Mouse (Mus musculus): ENCODE measurements at regions not wholly inside any gene's neighbourhood (a gene's known extent, or its start where the extent isn't known, plus 50 kb on each side); places are given as distances from the start of the nearest gene placed in this dataset.

DNA sequence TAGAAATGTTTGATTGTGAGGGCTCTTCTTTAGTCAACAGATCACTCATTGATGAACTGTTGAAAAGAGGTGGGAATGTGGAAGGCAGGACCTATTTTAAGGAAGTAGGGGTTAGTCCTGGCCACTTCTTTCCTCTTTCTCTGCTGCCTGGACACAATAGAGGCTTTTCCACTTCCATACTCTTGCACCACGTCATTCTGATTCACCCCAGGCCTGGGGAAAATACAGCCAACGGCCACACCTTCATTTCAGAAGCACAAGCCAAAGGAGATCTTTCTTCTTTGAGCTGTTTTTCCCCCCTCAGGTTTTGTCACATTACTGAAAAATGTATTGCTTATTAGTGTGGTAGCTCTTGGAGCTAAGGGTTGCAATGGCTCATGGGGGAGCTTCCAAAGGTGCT, 237.9 kb upstream of the Dcn start:
- DNase-seq (ENCODE audit: extremely low spot score, low spot score): no peak

DNA sequence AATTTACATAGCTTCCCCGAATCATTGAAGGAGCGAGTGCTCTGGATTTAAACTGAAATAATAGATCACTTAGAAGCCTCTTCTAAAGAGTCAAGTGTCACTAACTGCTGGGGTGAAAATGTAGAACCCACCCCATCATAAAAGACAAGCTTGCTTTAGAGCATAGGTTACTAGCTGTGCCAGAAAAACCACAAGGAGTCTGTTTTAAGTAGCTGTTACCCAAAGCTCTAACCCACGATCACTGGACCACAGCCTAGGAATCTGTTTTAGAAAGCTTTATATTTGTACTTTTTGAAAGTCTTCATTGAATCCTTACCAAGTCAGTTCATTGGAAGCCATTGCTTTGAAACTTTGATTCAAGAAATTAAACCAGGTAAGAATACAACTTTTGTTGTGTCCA, 233.7 kb upstream of the Dcn start:
- no peak for DNase-seq (ENCODE audit: extremely low spot score, low spot score)

DNA sequence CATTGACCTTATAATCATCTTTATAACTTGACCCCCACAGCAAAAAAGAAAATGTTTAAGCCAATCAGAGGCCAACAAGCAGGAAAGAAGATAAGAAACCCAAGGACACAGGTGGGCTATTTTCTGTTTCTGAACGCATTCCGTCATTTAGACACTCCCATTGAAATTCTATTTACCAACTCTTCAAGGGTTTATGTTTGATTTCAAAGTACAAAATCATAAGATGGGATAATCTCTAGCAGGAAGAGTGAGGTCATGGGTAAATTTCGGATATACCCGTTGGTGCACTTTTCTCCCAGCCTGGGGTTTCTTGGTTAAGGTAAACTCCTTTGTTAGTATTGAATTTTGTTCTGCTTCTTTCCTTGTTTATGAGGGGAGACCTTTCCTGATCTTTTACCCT, 230.9 kb upstream of the Dcn start:
- no peak for DNase-seq (ENCODE audit: extremely low spot score, low spot score)

DNA sequence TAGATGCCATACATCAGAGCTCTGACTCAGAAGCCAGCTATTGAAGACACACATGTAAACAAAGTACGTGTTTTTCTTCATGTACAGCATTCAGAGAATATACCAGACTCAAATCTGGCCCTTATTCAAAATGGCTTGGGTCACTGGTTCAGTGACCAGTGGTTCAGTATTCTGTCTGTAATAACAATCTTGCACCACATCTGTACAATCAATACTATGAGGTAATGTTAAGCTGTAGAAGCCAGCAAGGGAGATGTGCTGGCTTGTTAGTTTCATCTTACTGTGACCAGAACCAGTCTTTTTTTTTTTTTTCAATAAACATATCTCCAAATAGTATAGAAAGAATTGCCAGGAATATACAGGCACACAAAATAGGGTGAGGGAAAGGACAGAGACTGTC, 229.6 kb upstream of the Dcn start:
- DNase-seq (ENCODE audit: extremely low spot score, low spot score): no peak

DNA sequence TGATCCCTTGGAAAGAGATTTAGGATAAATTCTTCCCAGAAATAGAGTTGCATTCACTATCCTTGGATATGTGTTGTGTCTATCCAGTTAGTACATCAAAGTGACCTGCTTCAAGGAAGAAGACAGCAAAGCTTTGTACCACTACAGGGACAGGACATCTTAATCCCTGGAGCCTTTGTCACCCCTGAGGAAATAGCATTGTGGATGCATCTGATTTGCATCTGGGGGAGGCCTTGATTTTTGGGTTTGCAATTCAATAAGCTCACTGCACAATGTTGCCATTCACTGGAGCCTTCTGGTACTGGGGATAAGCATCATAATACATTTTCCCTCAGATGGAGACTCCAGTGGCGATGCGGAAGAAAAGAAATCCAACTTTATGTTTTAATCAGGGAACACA, 229.2 kb upstream of the Dcn start:
- DNase-seq (ENCODE audit: extremely low spot score, low spot score): no peak

DNA sequence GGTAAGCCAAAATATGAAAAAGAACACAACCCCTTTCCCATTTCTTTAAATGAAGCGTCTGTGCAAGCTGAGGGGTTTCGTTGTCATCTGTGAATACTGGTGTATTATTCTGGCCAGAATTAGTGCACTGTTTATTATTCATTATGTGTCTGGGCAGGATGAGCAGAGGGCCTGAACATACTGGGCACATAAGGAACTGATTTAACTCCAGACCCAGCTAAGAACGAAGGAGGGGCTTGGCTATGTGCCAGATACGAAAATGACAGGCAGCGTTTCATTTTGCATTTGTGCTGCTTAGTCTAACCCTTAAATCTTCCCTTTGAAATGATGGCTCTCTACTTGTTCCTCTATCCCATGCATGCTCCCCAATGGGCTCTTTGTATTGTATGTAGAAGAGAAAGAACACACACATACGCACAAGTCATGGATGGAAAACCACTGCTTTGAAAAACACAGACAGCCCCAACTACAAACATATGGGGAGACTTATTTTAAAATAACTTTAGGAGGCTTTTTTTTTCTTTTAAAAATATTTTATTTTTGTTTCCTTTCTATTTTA, 213.4 kb upstream of the Dcn start:
- DNase-seq (ENCODE audit: extremely low spot score, low spot score): peak; percentile 44

DNA sequence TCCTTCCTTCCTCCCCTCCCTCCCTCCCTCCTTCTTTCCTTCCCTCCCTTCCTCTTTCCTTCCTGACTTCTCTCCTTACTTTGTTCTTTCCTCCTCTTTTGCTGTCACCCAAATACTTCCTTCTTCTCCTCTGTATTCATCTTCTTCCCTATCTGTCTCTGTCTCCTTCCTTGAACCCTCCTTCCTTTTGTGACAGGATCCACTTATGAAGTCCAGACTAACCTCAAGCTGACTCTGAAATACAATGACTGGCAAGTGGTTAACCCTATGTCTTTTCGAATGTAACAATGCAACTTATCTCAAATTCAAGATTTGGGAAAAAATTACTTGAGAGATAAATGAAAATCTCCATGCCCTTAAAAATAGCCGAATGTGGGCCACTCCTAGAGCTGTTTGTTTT, 197.0 kb upstream of the Dcn start:
- no peak for DNase-seq (ENCODE audit: extremely low spot score, low spot score)

DNA sequence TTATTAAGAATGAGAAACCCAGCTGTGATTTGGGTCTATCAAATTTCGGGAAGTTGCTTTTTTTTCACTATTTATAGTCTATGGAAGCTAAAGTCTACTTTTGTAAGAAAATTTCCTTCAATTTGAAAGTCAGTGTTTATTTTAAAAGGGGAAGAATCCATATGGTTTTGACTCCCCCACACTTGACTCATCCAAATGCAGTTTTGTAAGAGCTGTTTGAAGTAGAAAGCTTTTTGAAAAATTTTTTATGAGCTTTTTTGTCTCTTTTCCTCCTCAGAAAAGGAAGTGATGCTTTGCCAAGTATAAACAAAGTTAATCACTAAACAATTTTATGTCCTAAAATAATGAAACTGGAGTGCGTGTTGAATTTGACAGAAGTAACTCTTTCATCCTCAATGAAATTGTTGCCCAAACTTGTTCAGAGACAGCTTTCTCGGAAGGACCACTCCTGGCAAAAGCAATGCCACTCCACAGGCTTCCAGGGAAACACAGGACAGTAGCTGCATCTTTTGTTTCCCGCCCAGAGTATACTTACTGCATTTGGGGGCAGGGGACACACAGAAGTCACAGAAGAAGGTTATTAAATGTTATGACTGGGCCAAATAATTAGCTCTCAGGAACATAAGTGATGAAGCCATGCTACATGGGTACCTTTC, 196.4 kb upstream of the Dcn start:
- no peak for DNase-seq (ENCODE audit: extremely low spot score, low spot score)

DNA sequence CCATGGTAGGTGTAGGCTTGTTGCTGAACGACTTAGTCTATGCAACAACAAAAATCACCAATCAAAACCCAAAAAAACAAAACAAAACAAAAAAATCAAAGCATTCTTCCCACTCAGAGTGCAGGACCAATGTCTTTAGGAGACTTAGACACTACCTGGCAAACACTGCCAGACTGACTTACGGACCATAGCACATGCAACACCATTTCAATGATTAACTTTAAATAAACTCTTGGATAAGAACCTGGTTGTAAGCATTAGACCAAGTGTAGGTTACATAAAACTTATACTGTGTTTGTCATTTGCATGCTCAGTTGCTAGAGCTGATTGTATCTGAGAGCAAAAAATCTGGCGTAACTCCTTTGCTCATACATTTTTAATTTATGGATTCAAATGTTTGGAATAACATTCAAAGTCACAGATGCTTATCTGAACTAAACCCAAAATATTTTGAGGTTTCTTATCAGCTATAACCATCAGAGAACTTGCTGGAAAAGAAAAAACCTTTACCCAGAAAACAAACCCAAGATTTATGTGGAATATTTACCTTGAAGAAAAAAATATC, 174.5 kb upstream of the Dcn start:
- no peak for DNase-seq (ENCODE audit: extremely low spot score, low spot score)

DNA sequence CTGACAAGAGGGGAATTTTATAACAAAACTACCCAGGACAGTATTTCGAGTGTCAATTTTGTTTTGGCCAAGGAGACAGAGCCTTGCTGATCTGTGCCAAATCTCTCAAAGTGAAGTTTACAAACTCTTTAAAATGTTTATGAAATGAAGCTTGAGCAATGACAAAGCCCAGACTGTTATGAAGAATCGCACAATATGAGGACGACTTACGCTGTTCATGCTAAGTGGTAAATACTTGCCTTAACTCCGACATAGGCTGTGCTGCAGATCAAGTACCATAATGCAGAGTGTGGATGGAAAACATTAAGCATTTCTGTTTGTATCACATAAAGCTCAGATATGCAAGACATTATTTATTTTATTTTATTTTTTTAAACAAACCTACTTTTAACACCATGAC, 169.8 kb upstream of the Dcn start:
- DNase-seq (ENCODE audit: extremely low spot score, low spot score): no peak

DNA sequence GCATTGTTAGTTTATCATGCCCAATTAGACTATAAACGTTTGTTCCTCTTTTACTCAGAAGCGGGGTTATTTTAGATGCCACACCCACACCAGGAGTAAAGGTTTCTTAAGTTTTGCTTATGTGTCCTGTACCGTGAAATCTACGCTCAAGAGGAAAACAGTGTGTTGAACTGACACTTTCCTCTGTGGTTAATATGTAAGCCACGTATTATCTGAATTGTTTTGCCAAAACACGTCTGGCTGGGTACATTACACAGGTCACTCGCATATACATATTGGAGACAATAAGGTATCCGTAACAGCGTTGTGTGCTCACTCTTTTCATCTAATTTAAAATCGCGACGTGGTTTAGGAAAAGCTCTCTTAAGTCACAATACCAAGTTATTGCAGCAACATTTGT, 166.9 kb upstream of the Dcn start:
- no peak for DNase-seq (ENCODE audit: extremely low spot score, low spot score)

DNA sequence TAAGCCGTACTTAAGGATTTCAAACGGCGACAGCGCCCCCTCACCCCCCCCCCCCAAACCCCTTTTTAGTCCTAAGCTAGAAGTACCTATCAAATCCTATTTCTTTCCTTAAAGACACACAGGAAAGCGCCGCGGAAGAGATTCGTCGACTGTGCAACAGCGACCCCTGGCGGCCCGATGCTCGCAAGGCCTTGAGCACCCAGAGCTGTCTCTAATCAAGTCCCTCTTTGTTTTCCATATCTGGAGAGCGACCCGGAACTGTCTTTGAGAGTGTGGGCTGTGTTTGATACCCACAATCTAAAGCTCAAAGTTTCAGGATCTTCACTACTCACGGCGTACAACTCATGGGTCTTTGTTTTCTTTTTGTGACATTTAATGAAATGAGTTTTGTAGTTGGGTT, 166.4 kb upstream of the Dcn start:
- DNase-seq (ENCODE audit: extremely low spot score, low spot score): peak; percentile 97

DNA sequence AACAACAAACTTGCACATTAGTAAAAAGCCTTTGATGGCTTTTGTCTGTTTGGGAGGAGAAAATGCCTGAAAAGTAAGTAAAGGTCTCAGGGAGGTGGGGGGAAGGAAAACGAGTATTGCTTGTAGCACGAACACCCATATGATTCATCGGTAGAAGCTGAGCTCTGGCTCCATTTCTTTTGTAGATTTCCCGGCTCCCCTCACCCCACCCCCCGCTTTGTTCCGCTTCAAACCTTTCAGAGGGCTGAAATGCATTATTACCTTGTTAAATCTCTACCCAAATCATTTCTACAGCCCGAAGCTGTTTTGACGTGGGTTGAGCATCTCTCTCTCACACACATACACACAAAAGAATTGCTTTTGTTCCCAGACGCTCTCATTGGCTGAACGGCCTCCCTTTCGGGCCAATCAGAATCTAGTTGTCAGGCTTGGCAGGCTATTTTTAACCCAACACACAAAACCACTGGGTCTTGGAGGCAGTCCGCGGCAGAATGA, 166.0 kb upstream of the Dcn start:
- peak; percentile 81 for DNase-seq (ENCODE audit: extremely low spot score, low spot score)

DNA sequence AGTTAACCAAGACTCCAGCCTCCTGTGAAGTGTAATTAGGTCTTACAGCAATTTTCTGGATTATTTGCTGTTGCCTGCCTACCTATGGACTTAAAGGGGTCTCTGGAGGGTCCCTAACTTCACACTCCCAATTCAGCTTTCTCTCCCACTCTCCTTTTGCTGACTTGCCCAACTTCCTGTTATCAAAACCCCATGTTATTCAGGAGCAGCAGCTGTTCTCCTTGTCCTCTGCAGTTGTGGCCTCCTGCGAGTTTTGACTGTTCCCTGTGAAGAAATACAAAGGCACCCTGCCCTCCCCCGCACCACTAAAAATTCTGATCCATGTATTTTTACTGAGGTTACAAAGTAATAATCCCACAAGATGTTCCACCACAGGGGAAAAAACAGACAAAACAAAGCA, 146.8 kb upstream of the Dcn start:
- DNase-seq (ENCODE audit: extremely low spot score, low spot score): no peak

DNA sequence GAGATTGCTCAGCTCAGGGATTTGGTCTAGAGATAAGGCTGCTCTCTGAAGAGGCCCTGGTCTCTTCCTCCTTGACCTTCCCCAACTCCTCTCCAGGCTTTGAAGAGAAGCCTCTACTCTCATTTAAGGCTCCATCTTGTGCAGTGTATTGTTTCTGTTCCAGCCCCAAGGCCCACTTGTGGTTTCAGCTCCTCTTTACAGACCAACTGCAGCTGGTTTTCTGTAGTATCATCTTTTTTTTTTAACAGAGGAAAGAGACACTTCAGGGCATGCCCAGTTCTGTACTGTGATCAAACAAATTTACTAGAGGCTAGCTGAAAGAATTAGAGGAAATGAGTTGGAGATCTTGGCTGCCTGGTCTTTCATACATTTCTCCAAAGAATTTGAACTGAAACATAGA, 145.4 kb upstream of the Dcn start:
- DNase-seq (ENCODE audit: extremely low spot score, low spot score): no peak

DNA sequence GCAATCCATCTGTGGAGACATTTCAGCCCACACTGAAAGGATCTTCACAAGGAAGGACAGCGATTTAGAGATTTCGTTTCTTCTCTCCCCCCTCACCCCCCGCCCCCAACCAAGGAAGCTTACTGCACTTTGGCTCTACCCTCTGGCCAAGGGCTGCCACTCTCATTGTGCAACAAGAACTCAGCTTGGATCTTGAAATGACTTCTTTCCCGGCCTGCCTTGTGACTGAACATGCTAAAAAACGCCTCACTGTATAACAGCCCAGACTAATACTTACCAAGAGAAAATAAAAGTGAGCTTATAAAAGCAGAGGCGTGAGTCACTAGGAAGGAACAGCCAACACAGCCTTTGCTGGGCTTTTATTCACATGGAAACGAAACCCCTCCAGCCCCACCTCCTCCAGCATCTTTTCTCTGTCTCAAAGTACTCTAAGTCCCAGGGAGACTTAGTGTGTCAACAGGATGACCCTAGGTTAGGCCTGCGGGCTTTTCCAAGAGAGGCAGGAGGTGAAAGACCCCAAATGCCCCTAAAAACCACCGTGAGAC, 144.7 kb upstream of the Dcn start:
- DNase-seq (ENCODE audit: extremely low spot score, low spot score): no peak

DNA sequence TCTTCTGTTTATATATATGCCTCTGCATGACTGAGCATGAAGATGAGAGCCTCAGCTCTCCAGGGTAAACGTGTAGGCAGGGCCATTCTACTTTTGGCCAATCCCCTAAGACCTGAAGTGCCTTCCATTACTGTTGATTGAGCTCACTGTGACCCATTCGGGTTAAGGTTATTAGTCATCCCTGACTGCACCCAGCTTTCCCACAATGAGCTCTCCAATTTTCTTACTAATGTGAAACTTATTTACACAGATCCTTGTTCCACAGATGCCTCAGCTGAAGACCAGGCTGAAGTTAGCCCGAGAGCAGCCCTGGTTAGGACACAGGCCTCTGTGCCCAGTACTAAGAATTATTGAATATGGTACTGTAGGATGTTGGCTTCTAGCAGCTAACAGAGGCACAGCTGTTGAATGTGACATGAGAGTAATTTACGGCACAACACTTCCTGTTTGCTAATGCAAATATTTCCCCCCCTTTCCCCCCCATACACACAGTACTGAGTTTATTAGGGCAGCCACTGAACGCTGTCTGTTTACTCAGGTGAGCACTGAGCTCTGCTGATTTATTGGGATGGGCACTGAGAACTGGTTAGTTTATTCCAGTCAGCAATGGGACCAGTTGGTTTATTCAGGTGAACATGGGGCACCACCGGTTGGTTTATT, 141.2 kb upstream of the Dcn start:
- DNase-seq (ENCODE audit: extremely low spot score, low spot score): no peak

DNA sequence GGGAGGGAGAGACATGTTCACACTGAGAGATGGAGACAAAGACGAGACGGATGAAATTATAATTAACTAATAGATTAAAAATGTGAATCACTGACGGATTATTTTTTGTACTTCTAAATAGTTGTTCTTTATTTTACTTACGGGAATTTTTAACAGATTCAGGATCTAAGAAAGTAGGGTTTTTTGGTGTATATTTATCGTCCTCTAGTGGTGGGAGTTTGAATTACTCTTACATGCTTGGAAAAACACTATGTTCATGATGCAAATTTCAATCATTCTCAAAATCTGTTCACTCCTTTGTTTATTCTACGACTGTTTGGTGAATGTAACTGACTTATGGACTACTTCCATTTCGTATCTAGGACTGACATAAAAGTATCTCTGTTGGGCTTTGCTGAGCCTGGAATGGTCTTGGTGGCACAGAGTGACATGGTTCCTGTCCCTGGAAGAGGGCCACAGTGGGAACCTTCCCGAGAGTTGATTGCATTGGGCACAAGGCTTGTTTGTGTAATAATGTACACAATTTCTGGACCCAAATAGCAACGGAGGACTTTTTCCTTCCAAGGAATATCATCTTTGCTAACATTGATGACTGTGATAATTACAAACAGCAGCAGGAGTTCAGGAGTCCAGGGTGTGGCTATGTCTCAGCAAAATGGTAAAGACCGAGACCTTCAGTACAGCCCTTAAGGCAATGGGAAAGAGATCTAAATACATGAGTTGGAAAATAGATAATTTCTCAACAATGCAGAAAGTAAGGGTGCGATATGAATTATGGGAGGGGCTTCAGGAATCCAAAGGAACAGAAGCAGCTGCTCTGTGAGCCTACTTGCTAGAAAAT, 139.3 kb upstream of the Dcn start:
- no peak for DNase-seq (ENCODE audit: extremely low spot score, low spot score)

DNA sequence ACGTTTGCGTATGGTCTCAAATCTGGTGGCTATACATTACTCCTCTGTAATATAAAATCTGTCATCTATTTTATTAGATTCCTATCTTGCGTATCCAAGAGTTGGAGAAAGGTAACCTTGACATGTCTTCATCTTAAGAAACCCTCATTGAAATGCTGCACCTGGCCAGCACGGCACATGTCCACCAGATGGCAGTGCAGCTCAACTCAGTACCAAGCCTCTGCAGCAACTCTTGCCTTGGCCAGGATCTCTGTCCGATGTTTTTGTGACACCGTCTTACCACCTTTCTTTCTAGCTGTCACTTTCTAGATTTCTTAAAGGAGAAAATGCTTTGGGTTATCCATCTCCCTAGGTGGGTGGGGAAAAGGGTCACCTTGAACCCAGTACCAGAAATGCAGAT, 134.1 kb upstream of the Dcn start:
- DNase-seq (ENCODE audit: extremely low spot score, low spot score): peak; percentile 76

DNA sequence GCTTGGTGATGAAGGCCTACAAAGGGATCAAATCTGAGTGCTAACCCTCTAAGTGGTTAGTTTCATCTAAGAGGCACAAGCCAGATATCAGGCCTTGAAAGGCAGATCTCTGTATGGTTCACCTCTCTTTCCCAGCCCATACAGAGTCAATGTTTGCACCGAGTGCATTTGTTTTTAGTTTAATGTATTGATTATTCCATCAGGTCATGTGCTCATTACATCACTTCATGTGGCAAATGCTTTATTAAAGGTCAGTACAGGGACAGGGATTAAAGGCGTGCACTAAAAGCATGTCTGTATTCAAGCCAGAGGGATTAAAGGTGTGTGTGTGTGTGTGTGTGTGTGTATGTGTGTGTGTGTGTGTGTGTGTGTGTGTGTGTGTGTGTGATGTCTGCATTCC, 132.5 kb upstream of the Dcn start:
- no peak for DNase-seq (ENCODE audit: extremely low spot score, low spot score)

DNA sequence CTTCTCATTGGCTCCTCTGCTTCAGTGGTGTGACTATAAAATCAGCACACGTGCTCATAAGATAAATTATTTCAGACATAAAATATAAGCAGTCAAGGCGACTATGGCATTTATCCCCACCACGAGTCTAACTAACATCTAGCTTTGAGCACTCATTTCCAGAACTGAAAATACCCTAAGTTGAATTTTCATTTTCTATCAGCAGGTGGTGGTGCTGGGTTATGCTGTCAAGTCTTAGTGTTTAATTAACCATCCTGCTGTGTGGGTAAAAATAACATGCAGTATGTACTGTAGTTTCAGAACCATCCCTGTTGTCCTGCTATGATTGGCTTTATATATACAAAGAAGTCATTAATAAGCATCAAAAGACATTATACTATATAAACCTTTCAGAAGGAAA, 110.8 kb upstream of the Dcn start:
- DNase-seq (ENCODE audit: extremely low spot score, low spot score): no peak

DNA sequence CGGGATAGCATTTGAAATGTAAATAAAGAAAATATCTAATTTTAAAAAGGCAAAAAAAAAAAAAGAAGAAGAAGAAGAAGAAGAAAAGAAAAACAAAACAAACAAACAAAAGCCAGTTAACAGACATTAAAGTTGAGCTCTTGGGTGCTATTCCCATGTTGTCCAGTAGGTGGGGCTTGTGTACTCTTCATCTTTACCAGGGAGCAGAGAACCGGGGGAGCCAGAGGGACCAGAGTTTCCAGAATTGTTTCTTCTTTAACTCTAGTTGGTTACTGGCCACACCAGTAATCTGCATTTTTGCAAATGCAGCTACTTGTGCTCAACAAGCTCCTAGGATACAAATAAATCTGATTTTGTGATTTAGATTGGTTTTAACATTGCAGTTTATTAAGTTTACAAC, 103.6 kb upstream of the Dcn start:
- peak; percentile 57 for DNase-seq (ENCODE audit: extremely low spot score, low spot score)
